Comparison of ENCODE assay signal across 8 mouse cellular contexts in genomic region chr13:35771968-35772382, GRCm38 (mm10).
DNase-seq lines count a peak whose midpoint lies in the region; ATAC-seq lines count a peak whose summit lies in the region.

No protein-coding gene starts in this region.

- peak; percentile 29 for DNase-seq in cerebellum, adult 11 months
- no peak for DNase-seq in cerebellum, adult 11-12 months
- DNase-seq in ovary, postnatal 14 days (ENCODE audit: low spot score) = peak; percentile 22
- DNase-seq in ovary, adult 18-20 months (ENCODE audit: low spot score) = no peak
- DNase-seq in kidney, postnatal 10 days = peak; percentile 48
- peak; percentile 52 for DNase-seq in lung, postnatal 10 days
- DNase-seq in spleen, postnatal 4 days (ENCODE audit: low spot score in 2 of 2) = peak; percentile 64 to 87

- ATAC-seq in common myeloid progenitor, adult 5-6 weeks (replicated peaks; ENCODE audit: low read depth, poor library complexity, severe bottlenecking) = peak; percentile 56; the same call in 1 of the 2 replicates

Comparison
In these comparisons a context has a peak if more than half of its experiments do, and no peak if none do; other contexts are left out.
1. DNase-seq: peak in cerebellum, adult 11 months (single experiment), ovary, postnatal 14 days (single experiment), kidney, postnatal 10 days (single experiment), lung, postnatal 10 days (single experiment) and spleen, postnatal 4 days (2 of 2); none in cerebellum, adult 11-12 months (single experiment) and ovary, adult 18-20 months (single experiment).